Mouse (Mus musculus) bone marrow, adult 2 months (tissue): Measurements from ENCODE around the gene Ubtd1. TPM values are rescaled to one million over a fixed set of nuclear protein-coding genes. Genes with fewer than 3 reads are reported as not detected.

Experiments
- H3K27ac ChIP-seq: fragments of 200-500 bp; 2 replicates; pipeline ENCODE4 v1.5.1; 2012; ENCODE audit warnings: low read depth, mild to moderate bottlenecking, control low read depth, inconsistent platforms, low read length; ENCODE audit not compliant: control insufficient read depth, poor library complexity, insufficient read depth
- H3K4me1 ChIP-seq: fragments of 200-500 bp; 2 replicates; pipeline ENCODE4 v1.6.1; 2011; ENCODE audit warnings: low read length; ENCODE audit not compliant: control insufficient read depth, insufficient read depth
- H3K4me3 ChIP-seq: fragments of 200-500 bp; replicated peaks from 2 replicates; pipeline ENCODE3; 2011; ENCODE audit warnings: mild to moderate bottlenecking, low read depth, low read length, control low read depth; ENCODE audit not compliant: control insufficient read depth
- CTCF ChIP-seq: fragments of 200-500 bp; IDR thresholded peaks from 2 replicates; pipeline ENCODE4 v1.5.1; 2011; ENCODE audit warnings: low read length, control low read depth; ENCODE audit not compliant: control insufficient read depth, insufficient read depth
- POLR2A ChIP-seq: fragments of 200-500 bp; IDR thresholded peaks from 2 replicates; pipeline ENCODE4 v1.6.1; 2011; ENCODE audit warnings: low read depth, mild to moderate bottlenecking, control low read depth, low read length, borderline replicate concordance; ENCODE audit not compliant: control insufficient read depth
- WGBS: fragments of 180-500 bp; shearing (Covaris S2); methylation state at CpG from one replicate; pipeline ENCODE4 v1.1.7; 2018; 5-methylcytosine and 5-hydroxymethylcytosine counted together
- polyA plus RNA-seq: library from polyadenylated mRNA; stranded (reverse); fragments of >200 nt; gene quantifications from 2 replicates; pipeline ENCODE4 v1.2.4, GENCODE M21; 2011; ENCODE audit warnings: low replicate concordance; ENCODE audit not compliant: missing spikeins, insufficient read depth, insufficient read length

The Ubtd1 gene
- polyA plus RNA-seq, 1 experiment: 10.2 TPM

DNA sequence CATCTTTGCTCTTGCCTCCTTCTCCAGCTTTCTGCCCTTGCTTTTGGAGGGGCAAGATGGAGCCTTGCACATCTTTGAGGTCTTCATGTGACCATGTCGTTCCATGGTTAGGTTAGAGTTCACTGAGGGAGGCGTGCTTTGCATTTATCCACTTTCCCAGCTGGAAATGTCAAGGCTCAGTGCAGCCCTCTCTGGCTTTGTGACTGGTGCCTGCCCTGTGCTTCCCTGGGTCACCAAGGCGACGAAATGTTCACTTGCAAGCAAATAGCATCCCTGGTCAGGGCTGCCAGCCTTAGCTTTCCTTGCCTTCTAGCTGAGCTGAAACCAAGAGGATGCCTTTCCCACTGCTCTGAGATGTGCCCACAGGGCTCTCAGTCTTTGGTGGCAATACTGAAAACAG lies 28.9 kb downstream of the Ubtd1 start:
- Histone ChIP-seq H3K27ac (no peak overlapping the region), H3K4me3 (no peak overlapping the region), H3K4me1 (peaks cover 5% of the 10 kb centered on the region)
- no peak for TF ChIP-seq POLR2A
- TF ChIP-seq CTCF: no peak
- 79% methylated on average over 4 of the region's 4 CpGs for WGBS

DNA sequence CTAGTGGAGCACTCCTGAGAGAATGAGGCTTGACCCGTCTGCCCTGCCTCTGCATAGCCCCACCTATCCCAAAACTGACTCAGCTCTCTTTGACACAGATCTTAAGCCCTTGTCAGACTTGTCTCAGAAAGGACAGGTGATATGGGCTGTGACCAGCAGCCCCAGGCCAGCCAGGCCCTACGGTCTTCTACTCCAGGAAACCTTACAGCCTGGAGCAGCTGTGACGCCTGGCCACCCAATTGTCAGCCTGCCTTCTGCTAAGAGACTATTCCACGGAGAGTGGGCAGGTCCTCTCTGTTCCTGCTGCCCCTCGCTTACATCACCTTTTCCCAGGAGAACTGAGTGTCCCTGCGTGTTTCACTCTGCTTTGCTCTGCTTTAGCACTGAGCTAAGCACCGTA lies 29.6 kb downstream of the Ubtd1 start:
- peaks cover 4% of the 10 kb centered on the region for H3K4me1 ChIP-seq
- H3K4me3 ChIP-seq: no peak overlapping the region
- WGBS: 81% methylated on average over 7 of the region's 7 CpGs
- TF ChIP-seq CTCF (no peak), POLR2A (no peak)
- no peak overlapping the region for H3K27ac ChIP-seq

DNA sequence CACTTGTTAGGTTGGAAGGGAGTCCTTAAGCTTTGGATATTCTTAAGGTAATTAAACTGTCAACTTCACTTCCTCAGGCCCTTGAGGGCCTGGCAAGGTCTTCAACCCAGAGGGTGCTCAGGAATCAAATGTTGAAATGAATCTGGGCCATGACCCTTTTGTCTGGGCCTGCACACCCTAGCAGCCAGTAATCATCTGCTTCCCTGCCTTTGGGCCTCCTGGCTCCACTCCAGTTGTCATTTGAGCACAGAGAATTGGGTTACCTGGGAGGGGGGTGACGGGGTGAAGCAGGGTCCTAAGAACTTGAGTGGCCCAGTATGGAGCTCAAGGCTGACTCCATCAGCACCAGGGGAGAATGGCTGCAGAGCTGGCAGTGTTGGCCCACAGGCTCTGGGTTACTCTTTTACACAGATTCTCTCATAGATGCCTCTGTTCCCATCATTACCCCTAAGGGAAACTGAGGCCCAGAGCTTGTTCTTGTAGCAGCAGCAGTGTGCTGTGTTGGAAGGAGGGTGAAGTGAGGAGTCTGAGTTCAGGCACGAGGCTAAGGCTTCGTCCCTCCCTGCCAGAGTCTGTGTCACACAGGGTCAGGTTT lies 32.8 kb downstream of the Ubtd1 start:
- Histone ChIP-seq H3K27ac (no peak overlapping the region), H3K4me1 (peaks cover 1% of the 10 kb centered on the region), H3K4me3 (no peak overlapping the region)
- TF ChIP-seq CTCF (no peak), POLR2A (no peak)
- 77% methylated on average over 3 of the region's 3 CpGs for whole genome bisulfite sequencing

DNA sequence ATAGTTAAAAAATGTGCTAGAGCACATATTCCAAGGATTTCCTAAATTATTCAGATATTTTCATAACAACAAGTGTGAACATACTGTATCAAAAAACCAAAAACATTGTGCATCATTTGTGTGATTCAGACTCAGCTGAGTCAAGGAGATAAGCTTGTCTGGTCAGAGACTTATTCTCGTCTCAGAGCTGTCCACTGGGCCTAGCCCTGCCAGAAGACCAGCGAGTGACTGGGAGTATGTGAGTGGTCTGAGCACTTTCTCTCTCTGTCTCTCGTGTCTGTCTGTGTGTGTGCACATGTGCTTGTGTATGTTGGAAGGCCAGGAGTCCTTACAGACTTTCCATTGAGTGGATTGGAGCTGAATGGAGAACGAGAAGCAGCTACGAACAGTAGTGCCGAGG lies 33.4 kb downstream of the Ubtd1 start:
- Histone ChIP-seq H3K4me3 (no peak overlapping the region), H3K27ac (no peak overlapping the region), H3K4me1 (peaks cover 1% of the 10 kb centered on the region)
- TF ChIP-seq POLR2A (no peak), CTCF (no peak)
- WGBS: 83% methylated on average over 6 of the region's 6 CpGs

DNA sequence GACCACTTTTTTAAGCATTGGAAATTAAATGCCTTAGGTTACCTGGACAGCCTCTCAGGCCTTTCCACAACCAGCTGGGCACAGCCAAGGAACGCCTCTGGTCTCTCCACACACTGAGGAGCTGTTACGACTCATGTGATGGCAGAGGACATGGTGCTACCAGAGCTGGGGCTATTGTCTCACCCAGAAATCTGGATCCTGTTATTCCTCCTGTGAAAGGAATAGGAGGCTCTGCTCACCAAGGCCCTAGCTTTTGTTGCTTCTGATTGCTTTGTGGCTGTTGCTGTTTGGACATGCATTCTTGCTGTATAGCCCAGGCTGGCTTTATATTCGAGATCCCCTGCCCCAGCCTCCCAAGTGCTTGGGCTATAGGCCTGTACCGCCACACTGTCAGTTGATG lies 34.7 kb downstream of the Ubtd1 start:
- H3K27ac ChIP-seq: no peak overlapping the region
- WGBS: 77% methylated on average over 4 of the region's 4 CpGs

DNA sequence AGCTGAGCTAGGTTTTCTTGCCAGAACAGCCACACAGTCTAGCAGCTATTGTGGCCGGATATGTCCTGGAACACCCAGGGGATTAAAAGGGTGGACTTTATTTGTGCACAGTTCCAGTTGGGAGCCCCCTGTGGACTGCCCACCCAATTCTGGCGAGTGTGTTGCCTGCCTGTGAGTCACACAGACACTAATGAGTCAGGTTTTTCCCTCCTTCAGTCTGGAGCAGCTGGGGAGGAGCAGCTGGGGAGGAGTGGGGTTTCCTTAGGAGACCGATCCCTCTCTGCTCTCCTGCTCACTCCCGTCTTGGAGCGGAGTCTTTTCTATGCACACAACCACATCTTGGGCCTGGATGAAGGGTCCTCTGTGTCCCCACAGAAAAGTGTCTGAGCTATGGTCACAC lies 35.3 kb downstream of the Ubtd1 start:
- H3K4me1 ChIP-seq: peaks cover 1% of the 10 kb centered on the region
- WGBS: 81% methylated on average over 5 of the region's 5 CpGs
- no peak overlapping the region for H3K4me3 ChIP-seq
- no peak overlapping the region for H3K27ac ChIP-seq
- no peak for TF ChIP-seq CTCF
- TF ChIP-seq POLR2A: no peak

More for the DNA sequence above, 34.7 kb downstream of the Ubtd1 start:
- Histone ChIP-seq H3K4me1 (peaks cover 1% of the 10 kb centered on the region), H3K4me3 (no peak overlapping the region)
- TF ChIP-seq CTCF (no peak), POLR2A (no peak)

DNA sequence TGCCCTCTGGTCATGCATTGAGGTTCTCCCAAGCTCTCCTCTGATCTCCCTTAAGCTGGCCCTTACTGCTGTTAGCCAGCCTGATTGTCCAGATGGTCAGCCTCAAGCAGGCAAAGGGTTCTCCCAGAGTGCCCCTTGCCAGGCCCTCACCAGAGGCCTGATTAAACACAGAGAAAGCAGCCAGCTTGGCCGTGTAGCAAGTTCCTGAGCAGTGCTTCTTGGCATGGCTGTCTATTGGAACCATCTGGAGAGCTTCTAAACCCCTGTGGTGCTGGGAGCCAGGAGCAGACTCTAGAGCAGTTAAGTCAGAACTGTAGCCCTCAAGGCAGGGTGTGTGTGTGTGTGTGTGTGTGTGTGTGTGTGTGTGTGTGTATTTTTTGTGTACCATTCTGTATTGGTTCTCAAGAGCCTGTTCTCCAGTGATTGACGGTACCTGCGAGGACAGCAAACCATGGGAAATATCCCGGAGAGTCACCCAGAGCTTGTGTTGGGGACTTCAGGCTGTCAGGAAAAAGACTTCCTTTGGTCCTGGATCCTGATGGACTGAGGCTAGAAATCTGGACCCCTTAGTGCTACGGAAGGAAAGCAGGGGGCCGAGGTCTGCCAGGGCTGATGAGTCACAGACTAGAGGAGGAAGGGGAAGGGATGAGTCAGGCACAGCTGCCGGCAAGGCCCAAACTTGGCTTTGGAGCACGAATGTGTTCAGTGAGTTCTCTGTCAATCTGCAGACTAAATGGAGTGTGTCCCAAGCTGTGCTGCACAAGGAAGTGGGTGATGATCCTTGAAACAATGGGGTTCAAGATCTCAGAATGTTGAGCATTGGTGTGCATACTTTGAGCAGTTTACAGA lies 36.1 kb downstream of the Ubtd1 start:
- Histone ChIP-seq H3K27ac (no peak overlapping the region), H3K4me1 (peaks cover 1% of the 10 kb centered on the region), H3K4me3 (no peak overlapping the region)
- TF ChIP-seq CTCF (no peak), POLR2A (no peak)
- WGBS: 42% methylated on average over 8 of the region's 8 CpGs

DNA sequence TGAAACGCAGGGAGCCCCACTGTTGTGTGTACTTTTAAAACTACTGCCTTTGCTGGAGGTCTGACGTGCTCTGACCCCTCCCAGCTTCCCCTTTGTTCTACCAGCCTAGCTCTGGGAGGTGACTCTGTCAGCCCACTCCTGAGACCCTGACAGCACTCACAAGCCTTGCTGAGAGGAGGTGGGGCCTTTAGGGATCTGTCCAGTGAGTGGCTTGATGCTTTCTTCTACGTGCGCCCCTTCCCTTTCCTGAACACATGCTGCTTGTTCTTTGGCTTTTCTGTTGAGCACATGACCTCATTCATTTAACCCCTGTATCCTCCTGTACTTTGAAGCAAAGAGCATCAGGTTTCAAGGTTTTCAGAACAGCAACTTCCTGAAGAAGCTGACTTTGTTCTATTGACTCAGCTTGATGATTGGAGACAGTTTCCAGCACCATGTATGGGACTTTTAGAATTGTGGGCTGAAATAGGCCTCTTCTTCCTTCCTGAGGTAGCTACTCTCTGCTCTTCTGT lies 37.5 kb downstream of the Ubtd1 start:
- no peak overlapping the region for H3K27ac ChIP-seq
- no peak overlapping the region for H3K4me3 ChIP-seq
- no peak for TF ChIP-seq CTCF
- no peak for TF ChIP-seq POLR2A
- H3K4me1 ChIP-seq: peaks cover 1% of the 10 kb centered on the region
- WGBS: 33% methylated on average over 4 of the region's 4 CpGs
